Mouse (Mus musculus) limb, embryonic 14.5 days (tissue): ENCODE measurements at regions not wholly inside any gene's neighbourhood (a gene's known extent, or its start where the extent isn't known, plus 50 kb on each side); places are given as distances from the start of the nearest gene placed in this dataset.

Experiments
- ATAC-seq: fragments of 200-750 bp; cut with Nextera tagmentation; 2 replicates; pipeline ENCODE4 v1.8.0; 2017; ENCODE audit warnings: low read depth, moderate number of reproducible peaks, moderate TSS enrichment; ENCODE audit not compliant: low FRiP score
- DNase-seq: peaks from one replicate; pipeline ENCODE4 v3.0.0-alpha.2; 2015; ENCODE audit warnings: low spot score
- H3K27ac ChIP-seq: fragments of 300-500 bp; sonication (generic); replicated peaks from 2 replicates; pipeline ENCODE4 v1.5.1; 2014; ENCODE audit warnings: low read depth, mild to moderate bottlenecking, low read length, moderate library complexity, mixed read lengths
- H3K27me3 ChIP-seq: fragments of 300-500 bp; sonication (generic); 2 replicates; pipeline ENCODE4 v1.6.1; 2014; ENCODE audit warnings: low read length, mixed read lengths; ENCODE audit not compliant: control insufficient read depth, insufficient read depth
- H3K36me3 ChIP-seq: fragments of 300-500 bp; sonication (generic); 2 replicates; pipeline ENCODE4 v1.6.1; 2014; ENCODE audit warnings: mild to moderate bottlenecking, low read length, moderate library complexity, mixed read lengths; ENCODE audit not compliant: control insufficient read depth, insufficient read depth
- H3K4me1 ChIP-seq: fragments of 300-500 bp; sonication (generic); 2 replicates; pipeline ENCODE4 v1.6.1; 2014; ENCODE audit warnings: antibody characterized with exemption, low read length, mixed read lengths; ENCODE audit not compliant: control insufficient read depth, insufficient read depth
- H3K4me2 ChIP-seq: fragments of 300-500 bp; sonication (generic); replicated peaks from 2 replicates; pipeline ENCODE4 v1.6.1; 2014; ENCODE audit warnings: low read depth, mild to moderate bottlenecking, low read length, moderate library complexity; ENCODE audit not compliant: severe bottlenecking
- H3K4me3 ChIP-seq: fragments of 300-500 bp; sonication (generic); replicated peaks from 2 replicates; pipeline ENCODE4 v1.5.1; 2014; ENCODE audit warnings: low read length
- H3K9ac ChIP-seq: fragments of 300-500 bp; sonication (generic); 2 replicates; pipeline ENCODE4 v1.6.1; 2014; ENCODE audit warnings: mild to moderate bottlenecking, low read depth, low read length, moderate library complexity; ENCODE audit not compliant: severe bottlenecking
- H3K9me3 ChIP-seq: fragments of 300-500 bp; sonication (generic); 2 replicates; pipeline ENCODE4 v1.6.1; 2016; ENCODE audit warnings: low read length; ENCODE audit not compliant: control insufficient read depth
- POLR2A ChIP-seq: fragments of 200-500 bp; IDR thresholded peaks from 2 replicates; pipeline ENCODE4 v1.8.0; 2012; ENCODE audit warnings: inconsistent platforms, mild to moderate bottlenecking, moderate library complexity, borderline replicate concordance; ENCODE audit not compliant: insufficient read depth, insufficient read length; ENCODE audit errors: extremely low read depth
- WGBS: fragments of 180-500 bp; shearing (Covaris S2); extraction: QIAGEN DNeasy Blood & Tissue Kit; methylation state at CpG from one replicate; pipeline ENCODE4 v1.1.7; 2014; 5-methylcytosine and 5-hydroxymethylcytosine counted together

DNA sequence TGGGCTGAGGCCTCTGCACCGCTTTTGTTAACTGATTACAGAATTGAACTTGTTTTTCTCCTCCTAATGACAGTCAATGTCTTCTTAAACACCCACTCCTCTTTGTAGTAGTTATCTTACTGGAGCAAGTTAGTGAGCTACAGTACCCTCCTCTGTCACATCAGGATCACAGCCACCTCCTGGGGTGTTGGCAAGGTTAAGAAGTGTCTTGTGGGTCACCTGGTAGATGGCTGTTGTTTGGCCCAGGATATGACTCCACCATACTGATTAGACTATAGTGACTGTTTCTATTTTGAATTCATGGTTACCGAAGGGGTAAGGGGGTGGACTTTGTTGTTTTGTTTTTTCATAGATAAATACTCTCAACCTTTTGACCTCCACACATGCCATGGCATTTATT is 202.4 kb downstream of the Msrb3 start:
- H3K9ac ChIP-seq, result no peak overlapping the region
- H3K27me3 ChIP-seq, result no peaks in the 10 kb centered on the region
- H3K36me3 ChIP-seq, result no peaks in the 10 kb centered on the region
- H3K4me3 ChIP-seq, result no peak overlapping the region
- no peaks in the 10 kb centered on the region for H3K9me3 ChIP-seq
- DNase-seq, result no peak
- 82% methylated on average over 2 of the region's 2 CpGs for WGBS
- H3K27ac ChIP-seq, result no peak overlapping the region
- H3K4me2 ChIP-seq, result no peak overlapping the region
- TF ChIP-seq POLR2A, result no peak
- ATAC-seq, result no peak
- peaks cover 16% of the 10 kb centered on the region for H3K4me1 ChIP-seq

DNA sequence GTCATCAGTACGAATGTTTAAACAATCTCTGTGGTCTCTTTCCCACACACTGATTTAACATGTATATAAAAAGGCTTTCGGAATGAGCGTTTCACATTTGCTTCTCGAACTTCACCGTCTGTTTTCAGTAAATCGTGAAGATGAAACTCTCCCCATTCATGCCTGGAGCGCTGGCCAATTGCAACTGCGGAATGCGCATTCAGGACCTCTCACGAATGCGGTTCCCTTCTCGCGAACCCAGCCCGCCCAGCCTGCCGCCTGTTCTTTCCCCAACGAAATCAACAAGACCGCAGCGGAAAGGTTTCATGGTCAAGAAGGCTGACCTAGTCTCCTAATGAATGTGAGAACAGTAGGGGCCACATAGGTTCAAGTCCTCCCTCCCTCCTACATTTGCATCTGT is 204.4 kb downstream of the Msrb3 start:
- Histone ChIP-seq H3K4me2 (peak overlapping the region; percentile 28), H3K27ac (no peak overlapping the region; the same call in 1 of the 2 replicates), H3K36me3 (no peaks in the 10 kb centered on the region), H3K27me3 (no peaks in the 10 kb centered on the region), H3K9me3 (no peaks in the 10 kb centered on the region), H3K4me1 (peaks cover 18% of the 10 kb centered on the region), H3K4me3 (peak overlapping the region; percentile 4), H3K9ac (no peak overlapping the region)
- TF ChIP-seq POLR2A, result no peak
- DNase-seq (peak; percentile 50), ATAC-seq (no peak)
- WGBS, result 14% methylated on average over 18 of the region's 18 CpGs

DNA sequence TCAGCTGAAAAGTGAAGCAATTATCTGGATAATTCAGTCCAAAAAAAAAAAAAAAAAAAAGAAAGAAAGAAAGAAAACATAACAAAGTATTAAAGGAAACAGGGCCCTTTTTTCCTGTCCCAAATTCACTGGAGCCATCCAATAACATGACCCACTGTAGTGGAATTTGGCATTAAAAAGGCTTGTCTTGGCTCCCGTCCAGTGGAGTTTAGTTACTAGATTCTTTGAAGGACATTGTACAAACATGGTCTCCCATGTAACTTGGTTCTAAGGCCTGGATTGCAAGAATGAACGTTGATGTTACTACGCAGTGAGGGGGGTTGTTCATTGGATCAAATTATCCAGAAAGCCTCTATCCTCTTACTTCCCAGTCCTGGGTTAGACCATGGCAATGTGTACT is 207.4 kb downstream of the Msrb3 start:
- Histone ChIP-seq H3K4me2 (no peak overlapping the region), H3K9ac (no peak overlapping the region), H3K36me3 (no peaks in the 10 kb centered on the region), H3K4me1 (peaks cover 22% of the 10 kb centered on the region), H3K9me3 (no peaks in the 10 kb centered on the region), H3K4me3 (no peak overlapping the region), H3K27ac (no peak overlapping the region), H3K27me3 (no peaks in the 10 kb centered on the region)
- ATAC-seq (no peak), DNase-seq (peak; percentile 83)
- 46% methylated on average over 3 of the region's 3 CpGs for WGBS
- TF ChIP-seq POLR2A, result no peak

DNA sequence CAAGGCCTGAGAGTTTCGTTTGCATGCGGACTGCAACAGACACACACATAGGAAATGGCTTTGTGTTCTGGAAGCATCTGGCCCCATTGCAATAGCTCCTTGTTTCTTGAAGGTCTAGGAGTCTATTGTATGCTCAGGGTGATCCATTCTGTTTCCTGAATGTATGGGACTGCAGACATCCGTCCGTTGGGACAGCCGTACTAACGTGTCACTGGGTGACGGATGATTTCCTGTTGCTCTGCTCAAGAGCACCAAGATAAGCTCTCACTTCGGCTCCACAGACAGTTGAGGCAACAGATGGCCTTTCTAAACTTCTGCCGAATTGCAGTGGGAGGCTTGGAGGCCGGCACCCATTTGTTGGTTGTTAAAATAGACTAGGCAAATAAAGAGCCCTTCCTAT is 209.9 kb upstream of the Hmga2 start:
- no peak for ATAC-seq

DNA sequence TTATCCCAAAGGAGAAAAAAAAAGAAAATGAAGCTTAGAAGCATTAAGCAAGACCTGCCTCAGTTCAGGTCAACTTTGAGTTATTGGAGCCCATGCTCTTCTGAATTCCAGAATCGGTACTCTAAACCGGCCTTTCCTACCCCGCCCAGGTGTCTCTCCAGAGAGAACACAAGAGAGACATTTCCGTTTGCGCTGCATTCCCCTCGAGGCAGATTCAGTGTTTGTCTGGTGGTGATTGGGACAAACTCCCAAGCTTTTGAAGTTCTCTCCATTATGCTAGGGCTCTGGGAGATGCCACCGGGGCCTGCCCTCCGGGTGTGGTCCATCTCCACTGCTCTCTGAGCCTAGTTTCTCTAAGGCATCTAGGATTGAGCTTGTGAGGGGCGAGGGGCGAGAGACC is 205.8 kb upstream of the Hmga2 start:
- H3K4me1 ChIP-seq, result peaks cover 29% of the 10 kb centered on the region
- no peak overlapping the region for H3K4me2 ChIP-seq
- H3K27ac ChIP-seq, result no peak overlapping the region
- WGBS, result 82% methylated on average over 10 of the region's 10 CpGs
- no peaks in the 10 kb centered on the region for H3K9me3 ChIP-seq
- H3K9ac ChIP-seq, result no peak overlapping the region
- ATAC-seq (no peak), DNase-seq (no peak)
- TF ChIP-seq POLR2A, result no peak
- no peak overlapping the region for H3K4me3 ChIP-seq
- H3K36me3 ChIP-seq, result no peaks in the 10 kb centered on the region
- no peaks in the 10 kb centered on the region for H3K27me3 ChIP-seq

More for the DNA sequence above, 209.9 kb upstream of the Hmga2 start:
- DNase-seq, result no peak
- H3K9ac ChIP-seq, result no peak overlapping the region
- H3K4me1 ChIP-seq, result peaks cover 23% of the 10 kb centered on the region
- H3K4me2 ChIP-seq, result no peak overlapping the region
- no peaks in the 10 kb centered on the region for H3K36me3 ChIP-seq
- H3K9me3 ChIP-seq, result no peaks in the 10 kb centered on the region
- H3K27me3 ChIP-seq, result no peaks in the 10 kb centered on the region
- no peak for TF ChIP-seq POLR2A
- 31% methylated on average over 10 of the region's 10 CpGs for WGBS
- no peak overlapping the region for H3K4me3 ChIP-seq
- H3K27ac ChIP-seq, result no peak overlapping the region

DNA sequence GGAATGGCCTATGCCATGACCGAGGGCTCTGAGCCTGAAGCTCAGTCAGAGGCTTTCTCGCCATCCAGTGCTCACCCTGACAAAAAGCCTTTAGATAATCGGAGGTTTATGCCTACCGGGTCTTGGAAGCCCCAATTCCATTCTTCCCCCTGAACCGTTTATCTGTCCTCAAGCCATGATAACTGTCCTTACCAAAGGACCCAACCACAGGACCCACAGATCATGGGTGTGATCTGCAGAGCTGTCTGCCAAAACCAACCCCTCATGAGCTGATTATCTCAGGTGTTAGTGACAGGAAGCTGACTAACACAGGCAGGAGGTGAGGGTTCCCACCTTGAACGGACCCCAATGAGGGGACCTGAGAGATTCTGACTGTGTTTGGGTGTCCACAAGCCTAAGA is 203.7 kb upstream of the Hmga2 start:
- H3K9me3 ChIP-seq, result no peaks in the 10 kb centered on the region
- no peak for DNase-seq
- WGBS, result 89% methylated on average over 6 of the region's 6 CpGs
- H3K4me3 ChIP-seq, result no peak overlapping the region
- H3K36me3 ChIP-seq, result no peaks in the 10 kb centered on the region
- H3K4me1 ChIP-seq, result peaks cover 20% of the 10 kb centered on the region
- no peak for TF ChIP-seq POLR2A
- H3K27me3 ChIP-seq, result no peaks in the 10 kb centered on the region
- H3K27ac ChIP-seq, result no peak overlapping the region
- H3K9ac ChIP-seq, result no peak overlapping the region
- ATAC-seq, result no peak
- no peak overlapping the region for H3K4me2 ChIP-seq
